Mouse (Mus musculus) stomach, postnatal 0 days (tissue): ENCODE measurements around the gene Cxcl9.

Experiments
- CTCF ChIP-seq: IDR thresholded peaks from 2 replicates; pipeline ENCODE4 v1.5.1; 2016; ENCODE audit warnings: antibody characterized with exemption, low read depth, mild to moderate bottlenecking, moderate library complexity
- EP300 ChIP-seq: optimal IDR thresholded peaks from 2 replicates; pipeline ENCODE3; 2016; ENCODE audit warnings: antibody characterized with exemption

- no peak for TF ChIP-seq CTCF
- TF ChIP-seq EP300 = no peak
These were observed 35.3 kb upstream of the Cxcl9 start for GRCm38 (mm10) chr5:92363179-92363578.
